Mouse (Mus musculus) small intestine, adult 2 months (tissue): ENCODE results near the gene Apol10b.

Source experiments
- CTCF ChIP-seq: fragments of 200-500 bp; IDR thresholded peaks from 2 replicates; pipeline ENCODE4 v1.5.1; 2012; ENCODE audit warnings: low read depth, mild to moderate bottlenecking, control low read depth, inconsistent platforms, low read length, moderate library complexity, mixed read lengths; ENCODE audit not compliant: insufficient replicate concordance, insufficient read length; ENCODE audit errors: extremely low read depth
- POLR2A ChIP-seq: fragments of 200-500 bp; IDR thresholded peaks from 2 replicates; pipeline ENCODE4 v1.6.1; 2012; ENCODE audit warnings: low read depth, mild to moderate bottlenecking, control low read depth, inconsistent platforms, low read length, moderate library complexity

DNA sequence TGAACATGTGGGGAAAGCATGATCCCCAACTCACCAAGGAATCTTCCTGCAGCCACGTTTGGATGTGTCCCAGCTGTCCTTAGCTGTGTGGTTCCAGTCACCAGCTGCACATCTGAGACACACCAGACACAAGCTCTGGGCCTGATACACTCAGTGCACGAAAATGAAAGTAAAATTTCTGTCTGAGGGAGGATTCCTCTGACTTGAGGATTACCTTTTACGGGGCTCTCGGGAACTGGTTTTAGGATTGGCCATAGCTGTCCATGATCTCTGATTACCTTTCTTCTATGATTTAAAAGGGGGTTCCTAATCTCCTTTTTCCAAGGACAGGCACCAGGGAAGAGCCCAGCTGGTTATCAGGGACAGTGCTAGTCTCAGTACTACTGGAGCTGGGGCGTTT is at the start of gene Apol10b:
- no peak for TF ChIP-seq CTCF
- TF ChIP-seq POLR2A = no peak
